Mouse (Mus musculus): ENCODE data around the gene Gm17657. TPM values are rescaled to one million over a fixed set of nuclear protein-coding genes. Genes with fewer than 3 reads are reported as not detected.

The Gm17657 gene
- polyA plus RNA-seq, 1 experiment from 2014 or later, result not detected

DNA sequence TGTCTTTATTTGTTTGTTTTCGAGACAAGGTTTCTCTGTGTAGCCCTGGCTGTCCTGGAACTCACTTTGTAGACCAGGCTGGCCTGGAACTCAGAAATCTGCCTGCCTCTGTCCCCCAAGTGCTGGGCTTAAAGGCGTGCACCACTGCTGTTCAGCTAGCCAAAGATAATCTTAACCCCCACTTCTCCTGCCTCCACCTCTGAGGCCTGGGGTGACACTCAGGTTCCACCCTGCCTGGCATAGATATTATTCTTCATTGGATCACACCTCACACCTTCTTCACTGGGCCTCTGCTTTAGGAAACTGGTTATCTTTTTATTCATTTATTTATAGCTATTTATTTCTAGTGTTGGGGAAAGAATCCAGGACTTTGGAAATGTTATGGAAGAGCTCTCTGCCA lies 69.2 kb downstream of the Gm17657 start:
- 93% methylated on average over 2 of the region's 2 CpGs for WGBS
- no peak for ATAC-seq (ENCODE audit: insufficient number of reproducible peaks, insufficient read depth, low FRiP score, low read depth)
- H3K4me2 ChIP-seq (replicated peaks; ENCODE audit: low read depth, low read length), result no peak overlapping the region
- H3K4me3 ChIP-seq (ENCODE audit: low read depth, low read length), result no peak overlapping the region
- no peaks in the 10 kb centered on the region for H3K4me1 ChIP-seq (ENCODE audit: control insufficient read depth, insufficient read depth, low read length)
- no peaks in the 10 kb centered on the region for H3K9me3 ChIP-seq (ENCODE audit: control insufficient read depth, low read depth, low read length)
- no peak overlapping the region for H3K9ac ChIP-seq (replicated peaks; ENCODE audit: low read depth, low read length)
- no peaks in the 10 kb centered on the region for H3K27me3 ChIP-seq (ENCODE audit: control insufficient read depth, insufficient read depth, low read length)
- H3K36me3 ChIP-seq (ENCODE audit: control insufficient read depth, insufficient read depth, low read length), result no peaks in the 10 kb centered on the region
- no peak overlapping the region for H3K27ac ChIP-seq (ENCODE audit: low read length)

DNA sequence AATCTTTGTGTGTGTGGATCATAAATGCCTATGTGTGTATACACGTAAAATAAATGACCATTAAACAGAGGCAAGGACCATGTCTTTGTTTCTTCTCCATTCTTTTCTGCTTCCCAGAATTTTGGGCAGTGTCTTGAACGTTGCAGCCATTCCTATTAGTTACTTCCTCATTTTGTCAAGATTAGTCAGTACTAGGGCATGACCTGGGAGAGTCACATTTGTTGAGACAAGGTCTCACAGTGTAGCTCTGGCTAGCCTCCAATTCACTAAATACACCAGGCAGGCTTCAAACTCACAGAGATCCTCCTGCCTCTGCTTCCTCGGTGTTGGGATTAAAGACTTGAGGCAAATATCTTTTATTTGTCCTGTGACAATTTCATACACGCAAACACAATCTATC lies 71.2 kb downstream of the Gm17657 start:
- H3K4me2 ChIP-seq (replicated peaks; ENCODE audit: low read depth, low read length), result no peak overlapping the region
- H3K9me3 ChIP-seq (ENCODE audit: control insufficient read depth, low read depth, low read length), result no peaks in the 10 kb centered on the region
- no peaks in the 10 kb centered on the region for H3K4me1 ChIP-seq (ENCODE audit: control insufficient read depth, insufficient read depth, low read length)
- H3K36me3 ChIP-seq (ENCODE audit: control insufficient read depth, insufficient read depth, low read length), result no peaks in the 10 kb centered on the region
- H3K27me3 ChIP-seq (ENCODE audit: control insufficient read depth, insufficient read depth, low read length), result no peaks in the 10 kb centered on the region
- no peak overlapping the region for H3K4me3 ChIP-seq (ENCODE audit: low read depth, low read length)
- no peak overlapping the region for H3K27ac ChIP-seq (ENCODE audit: low read length)
- no peak for ATAC-seq (ENCODE audit: insufficient number of reproducible peaks, insufficient read depth, low FRiP score, low read depth)
- WGBS, result 85% methylated on average over 4 of the region's 4 CpGs
- H3K9ac ChIP-seq (replicated peaks; ENCODE audit: low read depth, low read length), result no peak overlapping the region

DNA sequence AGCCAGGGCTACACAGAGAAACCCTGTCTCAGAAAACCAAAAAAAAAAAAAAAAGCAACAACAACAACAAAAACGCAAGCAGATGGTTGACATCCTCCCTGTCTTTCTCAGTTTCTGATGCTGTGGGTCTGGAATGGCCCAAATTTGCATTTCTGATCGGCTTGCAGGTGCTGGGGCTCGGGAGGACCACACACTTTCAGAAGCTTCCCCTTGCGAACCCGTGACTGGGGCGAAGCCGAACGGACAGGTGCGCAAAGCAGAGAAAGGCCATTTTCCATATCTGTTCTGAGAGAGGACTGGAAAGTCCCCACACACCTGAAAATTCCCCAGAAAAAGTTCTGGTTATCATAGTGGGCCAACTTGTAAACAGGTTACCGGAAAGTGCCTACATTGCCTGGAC lies 72.1 kb downstream of the Gm17657 start:
- no peak overlapping the region for H3K9ac ChIP-seq (replicated peaks; ENCODE audit: low read depth, low read length)
- no peak overlapping the region for H3K4me3 ChIP-seq (ENCODE audit: low read depth, low read length)
- no peaks in the 10 kb centered on the region for H3K4me1 ChIP-seq (ENCODE audit: control insufficient read depth, insufficient read depth, low read length)
- ATAC-seq (ENCODE audit: insufficient number of reproducible peaks, insufficient read depth, low FRiP score, low read depth), result no peak
- H3K4me2 ChIP-seq (replicated peaks; ENCODE audit: low read depth, low read length), result no peak overlapping the region
- WGBS, result 91% methylated on average over 10 of the region's 10 CpGs
- no peaks in the 10 kb centered on the region for H3K9me3 ChIP-seq (ENCODE audit: control insufficient read depth, low read depth, low read length)
- H3K27me3 ChIP-seq (ENCODE audit: control insufficient read depth, insufficient read depth, low read length), result no peaks in the 10 kb centered on the region
- H3K36me3 ChIP-seq (ENCODE audit: control insufficient read depth, insufficient read depth, low read length), result no peaks in the 10 kb centered on the region
- no peak overlapping the region for H3K27ac ChIP-seq (ENCODE audit: low read length)

GRCm38 (mm10) chr17:29476461-29476860 lies 73.0 kb downstream of the Gm17657 start:
- Histone ChIP-seq H3K36me3 (ENCODE audit: control insufficient read depth, insufficient read depth, low read length) (no peaks in the 10 kb centered on the region), H3K9ac (replicated peaks; ENCODE audit: low read depth, low read length) (no peak overlapping the region), H3K4me1 (ENCODE audit: control insufficient read depth, insufficient read depth, low read length) (no peaks in the 10 kb centered on the region), H3K4me3 (ENCODE audit: low read depth, low read length) (no peak overlapping the region), H3K9me3 (ENCODE audit: control insufficient read depth, low read depth, low read length) (no peaks in the 10 kb centered on the region), H3K27me3 (ENCODE audit: control insufficient read depth, insufficient read depth, low read length) (no peaks in the 10 kb centered on the region), H3K4me2 (replicated peaks; ENCODE audit: low read depth, low read length) (no peak overlapping the region), H3K27ac (ENCODE audit: low read length) (no peak overlapping the region)
- ATAC-seq (ENCODE audit: insufficient number of reproducible peaks, insufficient read depth, low FRiP score, low read depth), result no peak
- WGBS, result 79% methylated on average over 4 of the region's 4 CpGs

DNA sequence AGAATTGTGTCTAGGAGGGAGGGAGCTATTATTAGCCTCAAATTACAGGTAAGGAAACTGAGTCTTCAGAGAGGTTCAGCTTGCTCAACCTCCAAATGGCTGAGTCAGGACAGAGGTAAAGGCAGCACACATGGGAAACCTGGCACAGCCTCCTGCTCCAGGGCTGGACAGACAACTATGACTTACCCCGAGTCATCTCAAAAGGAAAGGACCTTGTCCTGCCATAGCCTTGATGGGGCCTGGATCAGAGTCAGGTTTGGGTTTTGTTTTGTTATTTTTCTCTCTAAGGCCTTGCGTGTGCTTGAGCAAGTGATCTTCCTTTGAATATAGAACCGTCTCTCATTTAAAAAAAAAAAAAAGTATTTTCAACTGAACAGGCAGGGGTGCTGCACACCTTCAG lies 74.3 kb downstream of the Gm17657 start:
- no peaks in the 10 kb centered on the region for H3K4me1 ChIP-seq (ENCODE audit: control insufficient read depth, insufficient read depth, low read length)
- no peak overlapping the region for H3K4me2 ChIP-seq (replicated peaks; ENCODE audit: low read depth, low read length)
- H3K4me3 ChIP-seq (ENCODE audit: low read depth, low read length), result no peak overlapping the region
- no peak overlapping the region for H3K27ac ChIP-seq (ENCODE audit: low read length)
- no peak for ATAC-seq (ENCODE audit: insufficient number of reproducible peaks, insufficient read depth, low FRiP score, low read depth)
- no peaks in the 10 kb centered on the region for H3K36me3 ChIP-seq (ENCODE audit: control insufficient read depth, insufficient read depth, low read length)
- WGBS, result 94% methylated on average over 3 of the region's 3 CpGs
- H3K27me3 ChIP-seq (ENCODE audit: control insufficient read depth, insufficient read depth, low read length), result no peaks in the 10 kb centered on the region
- H3K9ac ChIP-seq (replicated peaks; ENCODE audit: low read depth, low read length), result no peak overlapping the region
- no peaks in the 10 kb centered on the region for H3K9me3 ChIP-seq (ENCODE audit: control insufficient read depth, low read depth, low read length)

GRCm38 (mm10) chr17:29474036-29474435 lies 75.4 kb downstream of the Gm17657 start:
- Histone ChIP-seq H3K4me1 (ENCODE audit: control insufficient read depth, insufficient read depth, low read length) (no peaks in the 10 kb centered on the region), H3K9ac (replicated peaks; ENCODE audit: low read depth, low read length) (no peak overlapping the region), H3K36me3 (ENCODE audit: control insufficient read depth, insufficient read depth, low read length) (no peaks in the 10 kb centered on the region), H3K4me2 (replicated peaks; ENCODE audit: low read depth, low read length) (no peak overlapping the region), H3K27ac (ENCODE audit: low read length) (no peak overlapping the region), H3K4me3 (ENCODE audit: low read depth, low read length) (no peak overlapping the region), H3K27me3 (ENCODE audit: control insufficient read depth, insufficient read depth, low read length) (no peaks in the 10 kb centered on the region), H3K9me3 (ENCODE audit: control insufficient read depth, low read depth, low read length) (no peaks in the 10 kb centered on the region)
- no peak for ATAC-seq (ENCODE audit: insufficient number of reproducible peaks, insufficient read depth, low FRiP score, low read depth)
- WGBS, result 77% methylated on average over 2 of the region's 2 CpGs

DNA sequence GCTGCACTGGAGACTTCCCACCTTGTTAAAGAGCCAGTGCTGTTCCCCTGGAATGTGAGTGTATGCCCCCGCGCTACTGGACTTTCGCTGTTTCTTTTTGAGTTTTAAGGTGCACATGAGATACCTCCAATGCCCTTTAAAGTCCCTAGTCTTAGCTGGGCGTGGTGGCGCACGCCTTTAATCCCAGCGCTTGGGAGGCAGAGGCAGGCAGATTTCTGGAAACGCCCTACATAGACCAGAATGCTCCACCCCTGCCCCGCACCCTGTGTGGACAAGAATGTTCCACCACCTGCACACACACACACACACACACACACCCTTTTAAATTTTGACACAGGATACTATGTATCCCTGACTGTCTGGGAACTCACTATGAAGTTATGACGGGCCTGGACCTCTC lies 76.0 kb downstream of the Gm17657 start:
- Histone ChIP-seq H3K9me3 (ENCODE audit: control insufficient read depth, low read depth, low read length) (no peaks in the 10 kb centered on the region), H3K9ac (replicated peaks; ENCODE audit: low read depth, low read length) (no peak overlapping the region), H3K4me3 (ENCODE audit: low read depth, low read length) (no peak overlapping the region), H3K4me2 (replicated peaks; ENCODE audit: low read depth, low read length) (no peak overlapping the region), H3K36me3 (ENCODE audit: control insufficient read depth, insufficient read depth, low read length) (no peaks in the 10 kb centered on the region), H3K27ac (ENCODE audit: low read length) (no peak overlapping the region), H3K27me3 (ENCODE audit: control insufficient read depth, insufficient read depth, low read length) (no peaks in the 10 kb centered on the region), H3K4me1 (ENCODE audit: control insufficient read depth, insufficient read depth, low read length) (no peaks in the 10 kb centered on the region)
- 93% methylated on average over 10 of the region's 10 CpGs for WGBS
- no peak for ATAC-seq (ENCODE audit: insufficient number of reproducible peaks, insufficient read depth, low FRiP score, low read depth)

Small RNA genes within 50 kb of the gene (microRNA-seq; reads per million reads assigned to microRNA genes)
- not detected for gene Mir7667

Other genes with a start within 250 kb of the Gm17657 start
- 0.13 and 0.41 TPM in 2 replicates for gene Pi16, start 232.0 kb downstream of the Gm17657 start, polyA plus RNA-seq (2014; fragmentation: Nextera tagmentation; extraction: Ambion mirVana)
- gene Mtch1, start 201.7 kb downstream of the Gm17657 start, polyA plus RNA-seq (2014; fragmentation: Nextera tagmentation; extraction: Ambion mirVana), result 287 and 333 TPM in 2 replicates
- 8.4 and 11.5 TPM in 2 replicates for gene Fgd2, start 188.7 kb downstream of the Gm17657 start, polyA plus RNA-seq (2014; fragmentation: Nextera tagmentation; extraction: Ambion mirVana)
- gene Pim1, start 58.9 kb downstream of the Gm17657 start, polyA plus RNA-seq (2014; fragmentation: Nextera tagmentation; extraction: Ambion mirVana), result 10.1 TPM in 2 replicates
- 15.2 and 15.6 TPM in 2 replicates for gene Tbc1d22b, start 147 bp upstream of the Gm17657 start, polyA plus RNA-seq (2014; fragmentation: Nextera tagmentation; extraction: Ambion mirVana)
- gene Tmem217, start 2.7 kb upstream of the Gm17657 start, polyA plus RNA-seq (2014; fragmentation: Nextera tagmentation; extraction: Ambion mirVana), result 0.62 and 0.65 TPM in 2 replicates
- 79.0 and 80.8 TPM in 2 replicates for gene Rnf8, start 65.2 kb upstream of the Gm17657 start, polyA plus RNA-seq (2014; fragmentation: Nextera tagmentation; extraction: Ambion mirVana)
- gene Gm28043, start 65.2 kb upstream of the Gm17657 start, polyA plus RNA-seq (2014; fragmentation: Nextera tagmentation; extraction: Ambion mirVana), result 2.7 and 4.3 TPM in 2 replicates
- 109 and 117 TPM in 2 replicates for gene Cmtr1, start 111.0 kb upstream of the Gm17657 start, polyA plus RNA-seq (2014; fragmentation: Nextera tagmentation; extraction: Ambion mirVana)
- 15.2 and 15.7 TPM in 2 replicates for gene Ccdc167, start 167.4 kb upstream of the Gm17657 start, polyA plus RNA-seq (2014; fragmentation: Nextera tagmentation; extraction: Ambion mirVana)

Data from stomach, embryonic 14.5 days (tissue).